ENCODE assay signal across 14 mouse cellular contexts in the genomic region with DNA sequence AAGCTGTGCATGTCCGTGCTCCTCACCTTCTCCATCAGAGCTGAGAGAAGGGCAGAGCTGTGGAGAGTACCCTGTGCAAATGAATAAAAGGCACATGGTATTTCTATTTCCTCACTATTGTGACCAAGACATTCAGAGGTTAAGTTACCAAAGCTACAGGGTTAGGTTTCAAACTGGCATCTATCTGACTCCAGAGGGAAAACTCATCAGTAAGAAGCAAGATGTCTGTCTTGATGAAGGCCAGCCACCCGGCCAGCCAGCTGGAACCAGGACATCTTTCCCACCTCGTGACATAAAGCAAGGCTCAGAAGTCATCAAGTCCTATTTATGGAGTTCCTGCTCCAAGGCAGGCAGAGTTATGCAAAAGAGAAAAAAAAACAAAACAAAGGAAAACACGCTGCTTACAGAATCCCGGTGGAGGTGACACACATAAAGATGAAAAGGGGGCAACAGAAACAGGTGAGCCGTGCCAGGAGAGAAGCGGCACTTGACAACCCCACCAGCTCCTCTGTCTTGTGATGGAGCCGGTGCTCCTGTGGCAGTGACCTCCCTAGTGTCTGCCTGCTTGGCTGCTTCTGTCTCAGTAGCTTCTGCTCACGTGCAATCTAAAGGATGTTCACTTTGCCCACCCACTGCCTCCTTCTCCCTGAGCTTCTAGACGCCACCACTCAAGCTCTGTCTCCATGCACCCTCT.
DNase-seq lines count a peak whose midpoint lies in the region; ATAC-seq lines count a peak whose summit lies in the region.
"Had no signal": no experiment of that assay in that cellular context is flagged by ENCODE, and none has a peak within 500 bp of the region (broad histone marks: within the 10 kb centered on the region; RNA-seq: fewer than 3 reads in every experiment).

No protein-coding gene starts in this region.

- no peaks in the 10 kb centered on the region for H3K36me3 ChIP-seq in heart, embryonic 12.5 days
- no peaks in the 10 kb centered on the region for H3K36me3 ChIP-seq in midbrain, embryonic 15.5 days (replicated peaks)
- no peaks in the 10 kb centered on the region for H3K36me3 ChIP-seq in midbrain, embryonic 13.5 days
- H3K36me3 ChIP-seq: lung, embryonic 15.5 days; midbrain, embryonic 10.5 days had no signal

- H3K4me2 ChIP-seq in heart, embryonic 12.5 days = peak overlapping the region; percentile 16; the same call in 1 of the 2 replicates
- H3K4me2 ChIP-seq in midbrain, embryonic 15.5 days = no peak overlapping the region
- no peak overlapping the region for H3K4me2 ChIP-seq in midbrain, embryonic 13.5 days (replicated peaks)
- H3K4me2 ChIP-seq: lung, embryonic 15.5 days had no signal

- WGBS in heart, embryonic 12.5 days = 39% methylated on average over 10 of the region's 10 CpGs
- WGBS in midbrain, embryonic 15.5 days = 73% methylated on average over 10 of the region's 10 CpGs
- 79% methylated on average over 10 of the region's 10 CpGs for WGBS in midbrain, embryonic 13.5 days

- H3K4me3 ChIP-seq in heart, embryonic 12.5 days = no peak overlapping the region
- no peak overlapping the region for H3K4me3 ChIP-seq in midbrain, embryonic 15.5 days
- no peak overlapping the region for H3K4me3 ChIP-seq in midbrain, embryonic 13.5 days (replicated peaks)
- H3K4me3 ChIP-seq: layer of hippocampus, adult 2 months; lung, embryonic 15.5 days; midbrain, embryonic 10.5 days had no signal

- peak overlapping the region; percentile 53 for H3K27ac ChIP-seq in heart, embryonic 12.5 days (ENCODE audit: poor library complexity, severe bottlenecking)
- peak overlapping the region; percentile 56; the same call in 1 of the 2 replicates for H3K27ac ChIP-seq in midbrain, embryonic 15.5 days
- H3K27ac ChIP-seq in midbrain, embryonic 13.5 days = no peak overlapping the region
- H3K27ac ChIP-seq: layer of hippocampus, adult 2 months; lung, embryonic 15.5 days; midbrain, embryonic 10.5 days had no signal

- H3K4me1 ChIP-seq in heart, embryonic 12.5 days (replicated peaks) = peaks cover 39% of the 10 kb centered on the region
- peaks cover 26% of the 10 kb centered on the region for H3K4me1 ChIP-seq in midbrain, embryonic 15.5 days
- peaks cover 24% of the 10 kb centered on the region for H3K4me1 ChIP-seq in midbrain, embryonic 13.5 days (replicated peaks)
- H3K4me1 ChIP-seq: lung, embryonic 15.5 days had no signal

- intact Hi-C loops in heart, postnatal 10 days (cut with DNase I) = no loop called here

- no peaks in the 10 kb centered on the region for H3K9me3 ChIP-seq in heart, embryonic 12.5 days (replicated peaks)
- no peaks in the 10 kb centered on the region for H3K9me3 ChIP-seq in midbrain, embryonic 15.5 days
- no peaks in the 10 kb centered on the region for H3K9me3 ChIP-seq in midbrain, embryonic 13.5 days
- H3K9me3 ChIP-seq: lung, embryonic 15.5 days; midbrain, embryonic 10.5 days had no signal

- no peak for ATAC-seq in heart, embryonic 12.5 days (ENCODE audit: insufficient number of reproducible peaks, low FRiP score)
- ATAC-seq in midbrain, embryonic 15.5 days (replicated peaks) = no peak
- ATAC-seq in midbrain, embryonic 13.5 days = no peak

- no peaks in the 10 kb centered on the region for H3K27me3 ChIP-seq in heart, embryonic 12.5 days (replicated peaks)
- H3K27me3 ChIP-seq in midbrain, embryonic 15.5 days (replicated peaks) = no peaks in the 10 kb centered on the region
- no peaks in the 10 kb centered on the region for H3K27me3 ChIP-seq in midbrain, embryonic 13.5 days
- H3K27me3 ChIP-seq: lung, embryonic 15.5 days had no signal

- H3K9ac ChIP-seq in heart, embryonic 12.5 days = no peak overlapping the region
- H3K9ac ChIP-seq in midbrain, embryonic 15.5 days = no peak overlapping the region
- no peak overlapping the region for H3K9ac ChIP-seq in midbrain, embryonic 13.5 days (replicated peaks)
- H3K9ac ChIP-seq: lung, embryonic 15.5 days had no signal

- DNase-seq in heart, adult 8-10 months (ENCODE audit: low spot score) = no peak
- peak; percentile 76 for DNase-seq in cerebellum, adult 9-11 months
- peak; percentile 14 to 20 for DNase-seq in heart, postnatal 10 days
- no peak for DNase-seq in Muller cell, postnatal 12 days (ENCODE audit: inconsistent ontology term)
- no peak for DNase-seq in urinary bladder, postnatal 25 days (ENCODE audit: low spot score)
- DNase-seq: adrenal gland, postnatal 25 days; gastrocnemius, postnatal 36 days; thymus, postnatal 36 days had no signal

Comparison
In these comparisons a context has a peak if more than half of its experiments do, and no peak if none do; other contexts are left out.
1. DNase-seq: peak in cerebellum, adult 9-11 months (single experiment) and heart, postnatal 10 days (2 of 2); none in heart, adult 8-10 months (single experiment), Muller cell, postnatal 12 days (single experiment) and urinary bladder, postnatal 25 days (single experiment).